Mouse (Mus musculus): Measurements from ENCODE around the gene 1700001J03Rik. TPM values are rescaled to one million over a fixed set of nuclear protein-coding genes. Genes with fewer than 3 reads are reported as not detected.
"Not testable (repeated sequence)": the region's sequence is repeated elsewhere in the genome, so short reads cannot be mapped to it uniquely, and the experiment has no call there.

Gene 1700001J03Rik
- total RNA-seq, 2 experiments from 2014 or later = 0.45 TPM; not detected in 1

DNA sequence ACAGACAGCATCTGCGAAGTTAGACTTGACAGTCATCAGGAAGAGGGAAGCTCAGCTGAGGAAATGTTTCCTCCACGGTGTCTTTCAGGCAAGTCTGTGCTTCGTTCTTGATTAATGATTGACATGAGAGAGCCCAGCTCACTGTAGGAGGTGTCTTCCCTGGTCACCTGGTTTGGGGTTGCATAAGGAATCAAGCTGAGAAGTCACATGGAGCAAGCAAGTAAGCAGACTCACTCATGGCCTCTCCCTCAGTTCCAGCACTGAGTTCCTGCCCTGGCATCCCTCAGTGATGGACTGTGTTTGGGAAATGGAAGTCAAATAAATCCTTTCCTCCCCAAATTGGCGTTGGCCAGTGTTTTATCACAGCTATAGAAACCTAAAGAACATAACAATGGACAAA, 5.0 kb upstream of the 1700001J03Rik start:
- no peak for DNase-seq
- intact Hi-C loops (cut with DNase I) = no loop called here

DNA sequence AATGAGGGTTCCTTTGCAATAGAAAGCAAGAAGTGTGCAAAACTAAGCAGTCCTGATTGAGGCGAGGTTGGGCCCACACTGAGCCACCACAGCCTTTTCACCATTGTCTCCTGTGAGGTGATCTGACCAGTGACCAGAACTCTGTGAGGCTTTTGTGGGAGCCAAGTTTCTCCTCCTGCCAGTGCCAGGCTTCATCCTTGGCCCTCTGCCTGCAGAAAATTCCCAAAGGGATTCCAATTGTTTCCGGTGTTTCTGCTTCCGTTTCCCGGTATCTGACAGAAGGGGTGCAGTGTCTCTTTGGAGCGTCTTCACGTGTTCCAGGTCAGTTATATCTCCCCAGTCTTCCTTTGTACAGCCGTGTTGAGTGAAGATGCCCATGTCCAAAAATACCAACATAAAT, 3.6 kb upstream of the 1700001J03Rik start:
- intact Hi-C loops (cut with DNase I) = loop anchor here (5.0 to 10.0 kb wide), 2 partner anchors 234 to 286 kb away; no protein-coding TSS in a partner anchor
- DNase-seq = peak in 1 of 2 experiments; percentile 4

DNA sequence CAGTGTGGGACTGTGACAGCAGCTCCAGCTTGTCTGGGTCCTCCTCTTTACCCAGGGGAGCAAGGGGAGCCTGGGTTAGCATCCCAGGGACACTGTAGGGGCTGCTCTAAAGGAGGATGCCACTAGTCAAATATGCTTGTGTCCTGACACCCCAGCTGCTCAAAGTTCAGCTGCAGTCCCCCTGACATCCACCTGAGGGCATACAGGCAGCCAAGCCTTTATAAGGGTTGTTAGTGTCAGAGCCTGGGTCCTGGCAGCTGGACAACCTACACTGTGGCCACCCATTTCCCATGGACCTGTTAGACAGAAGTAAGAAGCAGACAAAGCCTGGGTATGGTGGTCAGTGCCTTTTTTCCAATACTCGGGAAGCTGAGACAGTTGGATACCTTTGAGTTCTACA, 3.0 kb upstream of the 1700001J03Rik start:
- DNase-seq = peak in 1 of 2 experiments; percentile 8
- intact Hi-C loops (cut with DNase I) = loop anchor here (5.0 to 10.0 kb wide), 2 partner anchors 234 to 287 kb away; no protein-coding TSS in a partner anchor

DNA sequence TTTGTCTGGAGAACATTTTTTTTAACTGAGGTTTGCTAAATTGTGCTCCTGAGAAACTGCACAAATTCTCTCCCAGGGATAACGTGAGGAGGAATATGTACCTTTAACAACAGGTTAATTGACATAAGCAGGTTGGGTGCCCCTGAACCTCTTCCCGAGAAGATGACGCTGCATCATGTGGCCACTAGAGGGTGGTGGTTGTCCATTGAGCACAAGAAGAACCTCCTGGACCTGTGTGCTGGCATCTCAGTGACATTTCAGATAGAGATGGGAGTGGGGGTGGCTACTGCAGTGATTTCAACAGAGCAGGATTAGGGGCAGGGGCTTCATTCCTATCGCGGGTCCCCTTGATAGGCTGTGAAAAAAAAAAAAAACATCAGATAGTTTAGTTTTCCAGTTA, 2.3 kb upstream of the 1700001J03Rik start:
- peak; percentile 57 to 71 for DNase-seq
- intact Hi-C loops (cut with DNase I) = loop anchor here (1.0 to 10.0 kb wide), 3 partner anchors 116 to 287 kb away; no protein-coding TSS in a partner anchor

DNA sequence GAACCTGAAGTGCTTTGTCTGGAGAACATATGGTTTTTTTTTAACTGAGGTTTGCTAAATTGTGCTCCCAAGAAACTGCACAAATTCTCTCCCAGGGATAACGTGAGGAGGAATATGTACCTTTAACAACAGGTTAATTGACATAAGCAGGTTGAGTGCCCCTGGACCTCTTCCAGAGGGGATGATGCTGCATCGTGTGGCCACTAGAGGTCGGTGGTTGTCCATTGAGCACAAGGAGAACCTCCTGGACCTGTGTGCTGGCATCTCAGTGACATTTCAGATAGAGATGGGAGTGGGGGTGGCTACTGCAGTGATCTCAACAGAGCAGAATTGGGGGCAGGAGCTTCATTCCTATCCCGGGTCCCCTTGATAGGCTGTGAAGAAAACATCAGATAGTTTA, 12.4 kb downstream of the 1700001J03Rik start:
- DNase-seq = peak in 1 of 2 experiments; percentile 15
- intact Hi-C loops (cut with DNase I) = not testable (repeated sequence)

DNA sequence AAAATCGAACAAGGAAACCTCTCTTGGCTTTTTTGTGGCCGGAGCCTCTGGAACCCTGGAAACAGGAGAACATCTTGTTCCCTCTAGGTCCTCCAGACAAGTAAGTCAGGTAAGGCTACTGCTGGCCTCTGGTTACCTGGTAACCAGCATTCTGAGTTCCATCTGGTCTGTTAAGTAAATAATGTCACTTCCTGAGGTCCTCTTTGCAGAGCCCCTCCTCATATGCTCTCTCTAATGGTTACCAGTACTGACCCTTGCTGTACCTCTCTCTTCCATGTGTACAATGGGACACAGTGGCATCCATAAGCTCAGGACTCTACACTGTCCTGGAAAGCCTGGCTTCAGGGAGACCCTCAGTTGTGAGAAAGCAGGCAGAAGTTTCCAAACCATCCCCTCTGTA, 14.5 kb downstream of the 1700001J03Rik start, which contains the start of gene Gm6309:
TSS of gene Gm6309 (minus strand) at position 101 of the 400 bp plus-strand sequence.
- intact Hi-C loops (cut with DNase I); DNase-seq: not testable (repeated sequence)

DNA sequence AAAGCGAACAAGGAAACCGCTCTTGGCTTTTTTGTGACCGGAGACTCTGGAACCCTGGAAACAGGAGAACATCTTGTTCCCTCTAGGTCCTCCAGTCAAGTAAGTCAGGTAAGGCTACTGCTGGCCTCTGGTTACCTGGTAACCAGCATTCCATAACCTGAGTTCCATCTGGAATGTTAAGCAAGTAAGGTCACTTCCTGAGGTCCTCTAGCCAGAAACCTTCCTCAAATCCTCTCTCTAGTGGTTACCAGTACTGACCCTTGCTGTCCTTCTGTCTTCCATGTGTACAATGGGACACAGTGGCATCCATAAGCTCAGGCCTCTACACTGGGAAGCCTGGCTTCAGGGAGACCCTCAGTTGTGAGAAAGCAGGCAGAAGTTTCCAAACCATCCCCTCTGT, 24.7 kb downstream of the 1700001J03Rik start, which contains the start of gene Gm5565:
TSS of gene Gm5565 (minus strand) at position 101 of the 400 bp plus-strand sequence.
- intact Hi-C loops (cut with DNase I) = not testable (repeated sequence)

DNA sequence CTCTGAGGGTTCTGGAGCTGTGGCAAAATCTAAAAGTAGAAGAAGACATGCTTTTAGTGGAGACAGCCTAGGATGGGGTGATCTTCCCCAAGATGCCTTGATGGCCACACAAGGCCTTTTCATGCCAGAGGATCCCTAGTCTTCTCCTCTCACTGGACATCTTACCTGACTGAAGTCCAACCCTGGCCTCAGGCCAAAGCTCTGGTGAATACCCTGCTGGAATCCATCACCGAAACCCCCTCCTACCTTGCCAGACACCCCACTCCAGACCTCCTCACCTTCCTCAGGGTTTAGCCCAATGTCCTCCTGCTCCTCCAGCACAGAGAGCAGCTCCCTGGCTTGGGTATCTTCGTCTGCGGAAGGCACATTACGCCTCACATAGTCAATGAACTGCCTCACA, 26.8 kb downstream of the 1700001J03Rik start:
- intact Hi-C loops (cut with DNase I) = not testable (repeated sequence)

More for the DNA sequence above, 24.7 kb downstream of the 1700001J03Rik start, which contains the start of gene Gm5565:
- DNase-seq = not testable (repeated sequence)

DNA sequence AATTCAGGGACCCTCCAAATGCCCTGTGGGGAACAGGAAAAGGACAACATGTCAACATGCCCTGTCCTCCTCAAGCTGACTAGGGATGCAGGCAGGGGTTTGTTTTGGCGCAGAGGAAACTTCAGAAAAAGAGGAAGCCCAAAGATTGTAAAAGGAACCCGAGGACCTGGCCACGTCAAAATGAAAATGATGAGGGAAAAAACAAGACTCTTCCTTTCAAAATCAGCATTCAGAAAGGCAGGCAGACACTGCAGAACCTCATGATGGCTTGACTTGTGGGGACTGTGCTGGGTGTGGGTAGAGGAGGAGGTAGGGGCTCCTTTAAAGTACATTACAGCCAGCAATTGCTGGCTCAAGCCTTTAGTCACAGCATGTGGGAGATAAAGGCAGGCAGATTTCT, 34.6 kb downstream of the 1700001J03Rik start:
- intact Hi-C loops (cut with DNase I) = no loop called here
- no peak for DNase-seq

More for the DNA sequence above, 26.8 kb downstream of the 1700001J03Rik start:
- DNase-seq = not testable (repeated sequence)

DNA sequence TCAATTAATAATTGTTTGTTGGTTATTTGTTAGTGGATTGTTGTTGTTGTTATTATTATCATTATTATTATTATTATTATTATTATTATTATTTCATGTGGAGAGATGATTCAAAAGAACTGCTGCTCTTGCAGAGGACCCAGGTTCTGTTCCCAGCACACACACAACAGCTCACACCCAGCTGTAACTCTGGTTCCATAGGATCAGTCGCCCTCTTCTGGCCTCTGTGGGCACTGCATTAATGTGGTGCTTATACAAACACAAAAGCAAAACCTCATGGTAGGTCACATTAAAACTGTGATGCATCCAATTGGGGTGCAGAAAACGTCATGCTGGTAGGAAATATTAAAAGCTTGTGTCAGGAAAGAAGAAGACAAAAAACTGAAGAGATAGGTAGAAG, 37.2 kb downstream of the 1700001J03Rik start:
- no peak for DNase-seq
- intact Hi-C loops (cut with DNase I) = loop anchor here (5.0 kb wide), 1 partner anchor 424 kb away; no protein-coding TSS in a partner anchor

Other genes with a start within 250 kb of the 1700001J03Rik start
- not detected for gene Cyp3a25, start 175.7 kb downstream of the 1700001J03Rik start, total RNA-seq (2021)
- not detected for gene Cyp3a59, start 106.0 kb downstream of the 1700001J03Rik start, total RNA-seq (2021)
- not detected for gene Gm5565, start 24.8 kb downstream of the 1700001J03Rik start, total RNA-seq (2021)
- not detected for gene Gm6309, start 14.6 kb downstream of the 1700001J03Rik start, total RNA-seq (2021)
- 10 to 100 TPM; 40.3 to 44.8 TPM for gene Rnf6, start 36.3 kb upstream of the 1700001J03Rik start, total RNA-seq (2021)
- gene Cdk8, start 45.9 kb upstream of the 1700001J03Rik start, total RNA-seq (2021) = 10 to 100 TPM; 21.6 to 26.7 TPM
- under 1 TPM; 0.50 to 0.53 TPM for gene Wasf3, start 199.7 kb upstream of the 1700001J03Rik start, total RNA-seq (2021)

All from heart, postnatal 10 days (tissue).